Mouse (Mus musculus) kidney, adult 2 months (tissue): ENCODE data around the gene Baz1a.
"Not testable (repeated sequence)": the region's sequence is repeated elsewhere in the genome, so short reads cannot be mapped to it uniquely, and the experiment has no call there.

Source experiments
- CTCF ChIP-seq: fragments of 200-500 bp; conservative IDR thresholded peaks from 2 replicates; pipeline ENCODE4 v1.5.1; 2011; ENCODE audit warnings: low read depth, mild to moderate bottlenecking, control low read depth, low read length, moderate library complexity, mixed read lengths; ENCODE audit not compliant: insufficient read depth, insufficient read length
- POLR2A ChIP-seq: fragments of 200-500 bp; IDR thresholded peaks from one replicate; pipeline ENCODE4 v1.6.1; 2011; ENCODE audit warnings: low read depth, low read length, control low read depth

GRCm38 (mm10) chr12:54892559-54892958 is 121.6 kb downstream of the Baz1a start:
- not testable (repeated sequence) for TF ChIP-seq CTCF, POLR2A
